Mouse (Mus musculus): ENCODE results near the gene Ncstn. TPM values are rescaled to one million over a fixed set of nuclear protein-coding genes. Genes with fewer than 3 reads are reported as not detected.

Ncstn gene
- polyA plus RNA-seq, 1 experiment from 2014 or later = 91.3 TPM

- Histone ChIP-seq H3K27me3 (replicated peaks; ENCODE audit: control insufficient read depth, insufficient read depth, low read length) (no peaks in the 10 kb centered on the region), H3K4me3 (ENCODE audit: low read depth, low read length) (no peak overlapping the region), H3K27ac (replicated peaks; ENCODE audit: low read depth, low read length) (no peak overlapping the region), H3K9me3 (ENCODE audit: control insufficient read depth, low read length) (no peaks in the 10 kb centered on the region), H3K9ac (ENCODE audit: low read depth, low read length) (no peak overlapping the region), H3K4me2 (ENCODE audit: low read depth, low read length) (no peak overlapping the region), H3K36me3 (ENCODE audit: control insufficient read depth, insufficient read depth, low read length) (peaks cover 61% of the 10 kb centered on the region), H3K4me1 (ENCODE audit: control insufficient read depth, insufficient read depth, low read length) (peaks cover 4% of the 10 kb centered on the region)
- ATAC-seq (ENCODE audit: low read depth) = no peak
- 89% methylated on average over 2 of the region's 2 CpGs for WGBS
- no peak for DNase-seq (ENCODE audit: low spot score)
Observed at GRCm38 (mm10) chr1:172122671-172123070, 40.1 kb upstream of the Ncstn start.

DNA sequence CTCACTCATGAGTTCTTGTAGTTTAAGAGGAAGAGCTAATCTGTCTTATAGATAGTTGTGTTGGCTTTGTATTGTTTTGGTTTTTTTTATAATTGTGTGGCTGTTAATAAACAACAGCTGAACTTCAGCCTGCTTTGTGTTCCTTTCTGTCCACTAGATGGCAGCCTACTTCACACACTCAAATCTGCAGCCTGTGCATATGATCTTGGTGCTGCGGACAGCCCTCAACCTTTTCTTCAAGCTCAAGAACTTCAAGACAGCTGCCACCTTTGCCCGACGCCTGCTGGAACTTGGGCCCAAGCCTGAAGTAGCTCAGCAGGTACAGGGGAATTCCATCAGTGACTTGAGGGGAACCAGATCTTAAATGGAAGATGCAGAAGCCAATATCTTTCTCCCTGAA lies 37.1 kb upstream of the Ncstn start:
- H3K4me3 ChIP-seq (ENCODE audit: low read depth, low read length) = no peak overlapping the region
- no peak overlapping the region for H3K9ac ChIP-seq (ENCODE audit: low read depth, low read length)
- 52% methylated on average over 3 of the region's 3 CpGs for whole genome bisulfite sequencing
- H3K4me2 ChIP-seq (ENCODE audit: low read depth, low read length) = no peak overlapping the region
- ATAC-seq (ENCODE audit: low read depth) (0 out of 2 replicates have a peak, but pooled peaks have one; percentile 51), DNase-seq (ENCODE audit: low spot score) (peak; percentile 87)
- no peak overlapping the region for H3K27ac ChIP-seq (replicated peaks; ENCODE audit: low read depth, low read length)
- H3K4me1 ChIP-seq (ENCODE audit: control insufficient read depth, insufficient read depth, low read length) = no peaks in the 10 kb centered on the region
- H3K9me3 ChIP-seq (ENCODE audit: control insufficient read depth, low read length) = no peaks in the 10 kb centered on the region
- peaks cover 91% of the 10 kb centered on the region for H3K36me3 ChIP-seq (ENCODE audit: control insufficient read depth, insufficient read depth, low read length)
- H3K27me3 ChIP-seq (replicated peaks; ENCODE audit: control insufficient read depth, insufficient read depth, low read length) = no peaks in the 10 kb centered on the region

DNA sequence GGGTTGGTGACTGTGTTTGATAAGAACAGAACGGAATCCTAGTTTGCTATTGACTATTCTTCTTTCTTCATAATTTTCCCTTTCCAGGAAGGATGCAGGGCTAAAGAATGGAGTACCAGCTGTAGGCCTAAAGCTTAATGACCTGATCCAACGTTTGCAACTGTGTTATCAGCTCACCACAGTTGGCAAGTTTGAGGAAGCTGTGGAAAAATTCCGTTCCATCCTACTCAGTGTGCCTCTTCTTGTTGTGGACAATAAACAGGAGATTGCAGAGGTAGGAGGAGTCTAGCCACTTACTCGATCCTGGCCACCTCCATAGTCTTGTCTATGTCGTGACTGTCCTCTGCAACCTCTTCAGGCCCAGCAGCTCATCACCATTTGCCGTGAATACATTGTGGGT lies 36.5 kb upstream of the Ncstn start:
- H3K4me2 ChIP-seq (ENCODE audit: low read depth, low read length) = no peak overlapping the region
- DNase-seq (ENCODE audit: low spot score) = no peak
- no peak overlapping the region for H3K4me3 ChIP-seq (ENCODE audit: low read depth, low read length)
- H3K27me3 ChIP-seq (replicated peaks; ENCODE audit: control insufficient read depth, insufficient read depth, low read length) = no peaks in the 10 kb centered on the region
- 84% methylated on average over 6 of the region's 6 CpGs for WGBS
- H3K4me1 ChIP-seq (ENCODE audit: control insufficient read depth, insufficient read depth, low read length) = no peaks in the 10 kb centered on the region
- no peak overlapping the region for H3K27ac ChIP-seq (replicated peaks; ENCODE audit: low read depth, low read length)
- ATAC-seq (ENCODE audit: low read depth) = no peak
- peaks cover 97% of the 10 kb centered on the region for H3K36me3 ChIP-seq (ENCODE audit: control insufficient read depth, insufficient read depth, low read length)
- H3K9me3 ChIP-seq (ENCODE audit: control insufficient read depth, low read length) = no peaks in the 10 kb centered on the region
- no peak overlapping the region for H3K9ac ChIP-seq (ENCODE audit: low read depth, low read length)

- no peak overlapping the region for H3K4me2 ChIP-seq (ENCODE audit: low read depth, low read length)
- no peaks in the 10 kb centered on the region for H3K9me3 ChIP-seq (ENCODE audit: control insufficient read depth, low read length)
- no peaks in the 10 kb centered on the region for H3K4me1 ChIP-seq (ENCODE audit: control insufficient read depth, insufficient read depth, low read length)
- no peak for ATAC-seq (ENCODE audit: low read depth)
- no peak overlapping the region for H3K27ac ChIP-seq (replicated peaks; ENCODE audit: low read depth, low read length)
- no peak overlapping the region for H3K4me3 ChIP-seq (ENCODE audit: low read depth, low read length)
- H3K27me3 ChIP-seq (replicated peaks; ENCODE audit: control insufficient read depth, insufficient read depth, low read length) = no peaks in the 10 kb centered on the region
- WGBS = 97% methylated on average over 5 of the region's 5 CpGs
- DNase-seq (ENCODE audit: low spot score) = no peak
- no peak overlapping the region for H3K9ac ChIP-seq (ENCODE audit: low read depth, low read length)
- peaks cover 100% of the 10 kb centered on the region for H3K36me3 ChIP-seq (ENCODE audit: control insufficient read depth, insufficient read depth, low read length)
Observed at GRCm38 (mm10) chr1:172116948-172117347, 34.4 kb upstream of the Ncstn start.

GRCm38 (mm10) chr1:172107777-172108477 lies 25.3 kb upstream of the Ncstn start:
- Histone ChIP-seq H3K27me3 (replicated peaks; ENCODE audit: control insufficient read depth, insufficient read depth, low read length) (no peaks in the 10 kb centered on the region), H3K9me3 (ENCODE audit: control insufficient read depth, low read length) (no peaks in the 10 kb centered on the region), H3K27ac (replicated peaks; ENCODE audit: low read depth, low read length) (no peak overlapping the region), H3K9ac (ENCODE audit: low read depth, low read length) (no peak overlapping the region), H3K4me1 (ENCODE audit: control insufficient read depth, insufficient read depth, low read length) (no peaks in the 10 kb centered on the region), H3K4me3 (ENCODE audit: low read depth, low read length) (no peak overlapping the region), H3K4me2 (ENCODE audit: low read depth, low read length) (no peak overlapping the region), H3K36me3 (ENCODE audit: control insufficient read depth, insufficient read depth, low read length) (peaks cover 100% of the 10 kb centered on the region)
- ATAC-seq (ENCODE audit: low read depth) (no peak; the same call in 1 of the 2 replicates), DNase-seq (ENCODE audit: low spot score) (no peak)
- 76% methylated on average over 10 of the region's 10 CpGs for WGBS

GRCm38 (mm10) chr1:172105101-172105500 lies 22.5 kb upstream of the Ncstn start:
- WGBS = 76% methylated on average over 11 of the region's 11 CpGs
- Histone ChIP-seq H3K9ac (ENCODE audit: low read depth, low read length) (no peak overlapping the region), H3K9me3 (ENCODE audit: control insufficient read depth, low read length) (no peaks in the 10 kb centered on the region), H3K4me3 (ENCODE audit: low read depth, low read length) (no peak overlapping the region), H3K27ac (replicated peaks; ENCODE audit: low read depth, low read length) (no peak overlapping the region), H3K4me1 (ENCODE audit: control insufficient read depth, insufficient read depth, low read length) (no peaks in the 10 kb centered on the region), H3K4me2 (ENCODE audit: low read depth, low read length) (no peak overlapping the region), H3K36me3 (ENCODE audit: control insufficient read depth, insufficient read depth, low read length) (peaks cover 98% of the 10 kb centered on the region), H3K27me3 (replicated peaks; ENCODE audit: control insufficient read depth, insufficient read depth, low read length) (no peaks in the 10 kb centered on the region)
- DNase-seq (ENCODE audit: low spot score) = peak; percentile 15
- no peak for ATAC-seq (ENCODE audit: low read depth)

DNA sequence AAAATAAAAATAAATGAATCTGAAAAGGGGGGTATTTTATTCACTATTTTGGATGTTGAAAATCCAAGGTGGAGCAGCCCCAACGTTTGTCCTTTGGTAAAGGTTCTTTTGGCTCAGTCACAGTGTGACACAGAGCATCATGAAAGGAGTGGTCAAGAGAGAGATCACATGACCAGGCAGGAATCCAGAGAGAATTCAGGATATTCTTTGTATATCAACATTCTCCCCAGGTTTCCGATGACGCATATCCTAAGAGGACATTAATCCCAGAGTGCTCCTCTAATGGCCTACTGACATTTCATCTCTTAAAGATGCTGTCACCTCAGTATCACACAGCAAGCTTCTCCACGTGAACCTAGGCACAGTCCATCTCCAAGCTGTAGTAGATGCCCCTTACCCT lies 21.0 kb upstream of the Ncstn start:
- Histone ChIP-seq H3K36me3 (ENCODE audit: control insufficient read depth, insufficient read depth, low read length) (peaks cover 95% of the 10 kb centered on the region), H3K4me2 (ENCODE audit: low read depth, low read length) (no peak overlapping the region), H3K9me3 (ENCODE audit: control insufficient read depth, low read length) (no peaks in the 10 kb centered on the region), H3K4me3 (ENCODE audit: low read depth, low read length) (no peak overlapping the region), H3K4me1 (ENCODE audit: control insufficient read depth, insufficient read depth, low read length) (no peaks in the 10 kb centered on the region), H3K9ac (ENCODE audit: low read depth, low read length) (no peak overlapping the region), H3K27me3 (replicated peaks; ENCODE audit: control insufficient read depth, insufficient read depth, low read length) (no peaks in the 10 kb centered on the region), H3K27ac (replicated peaks; ENCODE audit: low read depth, low read length) (no peak overlapping the region)
- DNase-seq (ENCODE audit: low spot score) = no peak
- no peak for ATAC-seq (ENCODE audit: low read depth)
- 88% methylated on average over 4 of the region's 4 CpGs for WGBS

- H3K4me1 ChIP-seq (ENCODE audit: control insufficient read depth, insufficient read depth, low read length) = no peaks in the 10 kb centered on the region
- H3K27me3 ChIP-seq (replicated peaks; ENCODE audit: control insufficient read depth, insufficient read depth, low read length) = no peaks in the 10 kb centered on the region
- H3K4me3 ChIP-seq (ENCODE audit: low read depth, low read length) = no peak overlapping the region
- H3K36me3 ChIP-seq (ENCODE audit: control insufficient read depth, insufficient read depth, low read length) = peaks cover 92% of the 10 kb centered on the region
- H3K27ac ChIP-seq (replicated peaks; ENCODE audit: low read depth, low read length) = no peak overlapping the region
- 90% methylated on average over 6 of the region's 6 CpGs for WGBS
- DNase-seq (ENCODE audit: low spot score) = no peak
- H3K4me2 ChIP-seq (ENCODE audit: low read depth, low read length) = no peak overlapping the region
- H3K9me3 ChIP-seq (ENCODE audit: control insufficient read depth, low read length) = no peaks in the 10 kb centered on the region
- no peak overlapping the region for H3K9ac ChIP-seq (ENCODE audit: low read depth, low read length)
- ATAC-seq (ENCODE audit: low read depth) = no peak
Observed at GRCm38 (mm10) chr1:172099325-172100033, 16.9 kb upstream of the Ncstn start.

GRCm38 (mm10) chr1:172095202-172095601 lies 12.6 kb upstream of the Ncstn start:
- no peak overlapping the region for H3K4me2 ChIP-seq (ENCODE audit: low read depth, low read length)
- ATAC-seq (ENCODE audit: low read depth) (no peak), DNase-seq (ENCODE audit: low spot score) (peak; percentile 4)
- no peak overlapping the region for H3K4me3 ChIP-seq (ENCODE audit: low read depth, low read length)
- H3K9ac ChIP-seq (ENCODE audit: low read depth, low read length) = no peak overlapping the region
- no peaks in the 10 kb centered on the region for H3K9me3 ChIP-seq (ENCODE audit: control insufficient read depth, low read length)
- peaks cover 89% of the 10 kb centered on the region for H3K36me3 ChIP-seq (ENCODE audit: control insufficient read depth, insufficient read depth, low read length)
- no peaks in the 10 kb centered on the region for H3K27me3 ChIP-seq (replicated peaks; ENCODE audit: control insufficient read depth, insufficient read depth, low read length)
- no peak overlapping the region for H3K27ac ChIP-seq (replicated peaks; ENCODE audit: low read depth, low read length)
- 80% methylated on average over 6 of the region's 6 CpGs for WGBS
- no peaks in the 10 kb centered on the region for H3K4me1 ChIP-seq (ENCODE audit: control insufficient read depth, insufficient read depth, low read length)
